Mouse (Mus musculus) lung, postnatal 0 days (tissue): Measurements from ENCODE around the gene Net1. TPM values are rescaled to one million over a fixed set of nuclear protein-coding genes. Genes with fewer than 3 reads are reported as not detected.

Source experiments
- ATAC-seq: fragments of 200-750 bp; cut with Nextera tagmentation; 2 replicates; pipeline ENCODE4 v1.8.0; 2017; ENCODE audit warnings: moderate library complexity
- DNase-seq: peaks from one replicate; pipeline ENCODE4 v3.0.0-alpha.2; 2016; ENCODE audit warnings: low spot score
- H3K27ac ChIP-seq: fragments of 300-500 bp; sonication (generic); 2 replicates; pipeline ENCODE4 v1.5.1; 2014; ENCODE audit warnings: antibody characterized with exemption, mild to moderate bottlenecking, low read length, mixed read lengths
- H3K27me3 ChIP-seq: fragments of 300-500 bp; sonication (generic); replicated peaks from 2 replicates; pipeline ENCODE4 v1.6.1; 2014; ENCODE audit warnings: low read length, mixed read lengths; ENCODE audit not compliant: insufficient read depth
- H3K36me3 ChIP-seq: fragments of 300-500 bp; sonication (generic); 2 replicates; pipeline ENCODE4 v1.6.1; 2014; ENCODE audit warnings: low read length, mixed read lengths; ENCODE audit not compliant: insufficient read depth
- H3K4me1 ChIP-seq: fragments of 300-500 bp; sonication (generic); 2 replicates; pipeline ENCODE4 v1.6.1; 2014; ENCODE audit warnings: antibody characterized with exemption, low read depth, low read length, mixed read lengths; ENCODE audit not compliant: insufficient read depth
- H3K4me2 ChIP-seq: fragments of 300-500 bp; sonication (generic); replicated peaks from 2 replicates; pipeline ENCODE4 v1.6.1; 2014; ENCODE audit warnings: low read depth, mild to moderate bottlenecking, low read length, moderate library complexity, mixed read lengths
- H3K4me3 ChIP-seq: fragments of 300-500 bp; sonication (generic); 2 replicates; pipeline ENCODE4 v1.5.1; 2014; ENCODE audit warnings: low read depth, low read length
- H3K9ac ChIP-seq: fragments of 300-500 bp; sonication (generic); replicated peaks from 2 replicates; pipeline ENCODE4 v1.6.1; 2014; ENCODE audit warnings: low read depth, mild to moderate bottlenecking
- H3K9me3 ChIP-seq: fragments of 300-500 bp; sonication (generic); 2 replicates; pipeline ENCODE4 v1.6.1; 2016; ENCODE audit warnings: low read length, mixed read lengths
- CTCF ChIP-seq: IDR thresholded peaks from 2 replicates; pipeline ENCODE4 v1.5.1; 2016; ENCODE audit warnings: antibody characterized with exemption, mild to moderate bottlenecking
- EP300 ChIP-seq: IDR thresholded peaks from 2 replicates; pipeline ENCODE4 v1.6.1; 2016; ENCODE audit warnings: antibody characterized with exemption, mild to moderate bottlenecking, control low read depth
- WGBS: fragments of 180-500 bp; shearing (Covaris S2); extraction: QIAGEN DNeasy Blood & Tissue Kit; methylation state at CpG from one replicate; pipeline ENCODE4 v1.1.7; 2014; 5-methylcytosine and 5-hydroxymethylcytosine counted together
- polyA plus RNA-seq: library from polyadenylated mRNA; unstranded; fragments of >200 nt; fragmentation: Nextera tagmentation; extraction: Ambion mirVana; gene quantifications from 2 replicates; pipeline ENCODE4 v1.2.1, GENCODE M21; 2015

The Net1 gene
- polyA plus RNA-seq, 1 experiment from 2014 or later = 83.7 TPM

DNA sequence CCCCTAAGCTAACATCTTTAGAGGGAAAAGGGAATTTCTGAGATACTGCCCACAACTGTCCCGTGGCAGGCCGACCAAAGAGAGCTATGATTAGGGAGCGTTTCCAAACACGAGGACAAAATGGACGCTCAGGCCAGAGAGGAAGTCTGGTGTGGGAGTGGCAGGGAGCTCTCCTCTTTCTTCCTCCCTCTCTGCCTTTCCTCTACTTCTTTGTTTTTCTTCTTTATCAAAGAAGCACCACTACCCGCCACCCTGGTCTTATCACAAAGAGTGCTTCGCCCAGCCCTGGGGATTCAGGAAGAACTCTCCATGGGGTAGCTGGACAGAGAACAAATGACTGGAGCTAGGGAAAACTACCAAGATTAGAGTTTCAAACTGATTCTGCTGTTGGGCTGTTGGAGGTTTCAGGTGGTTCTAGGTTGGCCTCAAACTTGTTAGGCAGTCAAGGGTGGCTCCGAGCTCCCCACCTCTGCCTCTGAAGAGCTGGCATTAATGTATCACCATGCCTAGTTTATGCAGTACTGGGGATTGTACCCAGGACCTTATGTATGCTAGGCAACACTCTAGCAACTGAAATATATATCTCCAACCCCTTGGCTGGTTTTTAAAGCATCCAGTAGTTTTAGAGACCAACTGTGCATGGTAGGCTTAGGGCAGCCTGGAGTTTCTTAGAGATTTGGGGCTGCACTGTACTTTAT, 51.5 kb downstream of the Net1 start:
- no peak overlapping the region for H3K4me3 ChIP-seq
- no peaks in the 10 kb centered on the region for H3K9me3 ChIP-seq
- no peak for DNase-seq
- H3K27ac ChIP-seq = no peak overlapping the region
- TF ChIP-seq CTCF (no peak), EP300 (no peak)
- no peaks in the 10 kb centered on the region for H3K27me3 ChIP-seq
- no peaks in the 10 kb centered on the region for H3K36me3 ChIP-seq
- no peaks in the 10 kb centered on the region for H3K4me1 ChIP-seq
- no peak for ATAC-seq
- H3K9ac ChIP-seq = no peak overlapping the region
- WGBS = 87% methylated on average over 8 of the region's 8 CpGs
- no peak overlapping the region for H3K4me2 ChIP-seq

DNA sequence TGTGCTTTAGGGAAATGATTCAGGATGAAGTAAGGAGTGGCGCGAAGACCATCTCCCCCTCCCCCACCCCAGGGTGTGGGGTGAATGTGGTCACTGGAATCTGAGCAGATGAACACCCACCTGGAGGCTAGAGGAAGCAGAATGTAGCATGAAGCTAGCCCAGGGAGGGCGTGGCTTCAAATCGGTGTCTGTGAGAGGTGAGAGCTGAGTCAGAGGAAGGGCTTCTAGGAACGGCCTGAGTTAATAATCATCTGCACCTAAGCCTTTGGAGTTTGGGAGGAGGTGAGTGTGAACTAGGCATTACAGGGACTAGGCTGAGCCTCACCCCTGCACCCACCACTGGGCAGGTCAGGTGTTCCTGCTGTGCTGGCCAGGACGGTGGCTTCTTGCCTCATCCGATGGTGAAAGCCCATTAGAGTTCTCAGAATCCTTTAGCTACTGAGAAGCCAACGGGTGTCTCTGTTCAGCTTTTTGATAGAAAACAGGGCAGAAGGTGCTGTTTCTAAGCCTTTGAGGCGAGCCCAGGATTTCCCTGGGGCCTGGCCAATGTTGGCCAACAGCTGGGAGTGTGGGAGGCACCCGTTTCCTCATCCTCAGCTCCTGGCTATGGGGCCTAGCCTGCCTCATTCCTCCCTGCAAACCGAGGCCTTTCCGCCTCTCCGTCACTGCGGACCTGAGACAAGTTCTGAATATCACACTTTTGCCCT, 52.2 kb downstream of the Net1 start:
- peak; percentile 36 for DNase-seq
- no peaks in the 10 kb centered on the region for H3K9me3 ChIP-seq
- H3K9ac ChIP-seq = no peak overlapping the region
- H3K4me1 ChIP-seq = no peaks in the 10 kb centered on the region
- H3K36me3 ChIP-seq = no peaks in the 10 kb centered on the region
- no peak overlapping the region for H3K4me2 ChIP-seq
- no peaks in the 10 kb centered on the region for H3K27me3 ChIP-seq
- no peak overlapping the region for H3K4me3 ChIP-seq
- no peak overlapping the region for H3K27ac ChIP-seq
- TF ChIP-seq EP300 (no peak), CTCF (no peak)
- ATAC-seq = peak; percentile 15; the same call in 1 of the 2 replicates
- WGBS = 69% methylated on average over 14 of the region's 14 CpGs

DNA sequence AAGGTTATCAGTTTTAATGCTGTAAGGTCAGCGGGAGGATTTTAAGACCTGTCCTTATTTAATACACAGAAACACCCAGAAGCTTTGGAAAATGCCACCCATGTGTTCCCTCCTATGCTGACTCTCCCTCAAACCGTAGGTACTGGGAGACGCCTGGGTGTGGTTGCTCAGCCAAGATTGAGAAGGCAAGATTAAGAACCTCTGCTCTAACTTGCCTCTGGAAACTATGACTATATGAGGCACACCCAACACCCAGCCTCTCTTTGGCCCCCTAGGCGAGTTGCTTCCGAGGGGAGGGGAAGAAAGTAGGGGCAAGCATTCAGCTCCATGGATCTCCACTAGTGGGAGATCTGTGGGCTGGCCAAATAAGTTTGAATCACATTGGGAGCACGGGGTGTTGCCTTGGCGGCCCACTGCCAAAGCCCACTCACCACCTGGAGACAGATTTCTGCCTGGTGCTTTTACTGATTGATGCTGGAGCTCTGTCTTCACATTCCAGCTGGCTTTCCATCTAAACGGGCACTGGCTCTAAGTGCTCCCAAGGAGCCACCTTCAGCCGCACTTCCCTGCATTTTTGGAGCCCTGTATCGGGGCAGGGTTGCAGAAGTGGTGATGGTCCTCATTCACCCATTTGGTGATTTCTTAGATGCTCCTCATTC, 55.0 kb downstream of the Net1 start:
- no peaks in the 10 kb centered on the region for H3K27me3 ChIP-seq
- H3K36me3 ChIP-seq = no peaks in the 10 kb centered on the region
- ATAC-seq = no peak
- no peak overlapping the region for H3K9ac ChIP-seq
- no peaks in the 10 kb centered on the region for H3K9me3 ChIP-seq
- H3K4me3 ChIP-seq = no peak overlapping the region
- H3K4me2 ChIP-seq = no peak overlapping the region
- no peaks in the 10 kb centered on the region for H3K4me1 ChIP-seq
- H3K27ac ChIP-seq = no peak overlapping the region
- no peak for TF ChIP-seq EP300
- TF ChIP-seq CTCF = no peak
- no peak for DNase-seq
- 84% methylated on average over 9 of the region's 10 CpGs for WGBS

GRCm38 (mm10) chr13:3862325-3862724, 55.7 kb downstream of the Net1 start:
- DNase-seq = no peak
- WGBS = 77% methylated on average over 3 of the region's 3 CpGs
- Histone ChIP-seq H3K4me2 (no peak overlapping the region), H3K27ac (no peak overlapping the region), H3K27me3 (no peaks in the 10 kb centered on the region), H3K9ac (no peak overlapping the region), H3K9me3 (no peaks in the 10 kb centered on the region), H3K4me3 (no peak overlapping the region), H3K4me1 (no peaks in the 10 kb centered on the region), H3K36me3 (no peaks in the 10 kb centered on the region)
- TF ChIP-seq CTCF (no peak), EP300 (no peak)
- ATAC-seq = no peak

GRCm38 (mm10) chr13:3861251-3861650, 56.8 kb downstream of the Net1 start:
- ATAC-seq (no peak), DNase-seq (no peak)
- Histone ChIP-seq H3K4me3 (no peak overlapping the region), H3K4me1 (peaks cover 4% of the 10 kb centered on the region; the same call in 1 of the 2 replicates), H3K9me3 (no peaks in the 10 kb centered on the region), H3K27ac (no peak overlapping the region), H3K36me3 (no peaks in the 10 kb centered on the region), H3K27me3 (no peaks in the 10 kb centered on the region), H3K9ac (no peak overlapping the region), H3K4me2 (no peak overlapping the region)
- TF ChIP-seq EP300 (no peak), CTCF (no peak)
- 83% methylated on average over 8 of the region's 8 CpGs for WGBS

DNA sequence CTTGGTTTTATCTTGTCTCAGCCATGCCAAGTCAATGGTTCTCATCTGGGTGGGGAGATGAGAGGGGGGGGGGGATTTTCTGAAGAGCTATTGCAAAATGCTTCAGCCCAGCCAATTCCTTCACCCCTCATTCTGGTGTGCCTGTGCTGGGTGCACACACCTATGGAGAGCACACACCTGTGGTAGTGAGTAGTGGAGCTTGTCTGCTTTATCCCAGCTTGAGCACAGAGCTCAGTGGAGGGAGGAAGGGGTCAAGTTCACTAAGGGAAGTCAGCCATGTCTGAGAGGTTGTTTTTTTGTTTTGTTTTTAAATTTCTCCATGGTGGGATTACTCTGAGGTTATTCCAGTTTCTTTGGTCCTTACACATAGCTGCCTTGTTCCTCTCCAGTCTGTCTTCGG, 61.8 kb downstream of the Net1 start:
- Histone ChIP-seq H3K27ac (no peak overlapping the region), H3K4me2 (no peak overlapping the region), H3K4me3 (no peak overlapping the region), H3K9me3 (no peaks in the 10 kb centered on the region), H3K36me3 (no peaks in the 10 kb centered on the region), H3K27me3 (no peaks in the 10 kb centered on the region), H3K4me1 (peaks cover 4% of the 10 kb centered on the region; the same call in 1 of the 2 replicates), H3K9ac (no peak overlapping the region)
- ATAC-seq (no peak), DNase-seq (no peak)
- no peak for TF ChIP-seq EP300
- TF ChIP-seq CTCF = no peak
- WGBS = 65% methylated on average over 1 of the region's 1 CpGs
